In the genomic region with DNA sequence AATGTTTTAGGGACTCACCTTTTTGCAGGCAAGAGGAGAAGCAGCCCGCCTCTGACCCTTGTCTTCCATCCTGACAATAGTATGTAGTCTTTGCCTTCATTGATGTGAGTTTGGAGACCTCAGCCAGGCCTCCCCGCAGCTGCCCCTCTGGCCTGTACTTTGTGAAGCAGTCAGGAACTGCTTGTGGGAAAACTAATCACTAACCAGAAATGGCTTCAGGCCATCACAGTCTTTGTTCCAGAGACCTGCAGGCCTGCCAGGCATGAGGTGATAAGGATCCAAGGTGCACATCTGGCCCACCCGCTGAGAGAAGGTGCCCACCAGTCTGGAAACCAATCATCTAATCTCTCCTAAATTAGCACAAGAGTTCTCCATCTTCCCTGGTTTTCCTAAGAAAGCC, we compare ENCODE assay signal across 18 mouse cellular contexts. TPM values are rescaled to one million over a fixed set of nuclear protein-coding genes. Genes with fewer than 3 reads are reported as not detected.
DNase-seq lines count a peak whose midpoint lies in the region; ATAC-seq and TF ChIP-seq lines count a peak whose summit lies in the region.
"Had no signal": no experiment of that assay in that cellular context is flagged by ENCODE, and none has a peak within 500 bp of the region (broad histone marks: within the 10 kb centered on the region; RNA-seq: fewer than 3 reads in every experiment).

No protein-coding gene starts in this region.

- no peak for TF ChIP-seq EP300 in heart, adult 2 months (IDR thresholded peaks at IDR 0.05; ENCODE audit: insufficient read depth, low read depth, low read length)
- no peak for TF ChIP-seq EP300 in stomach, postnatal 0 days (optimal IDR thresholded peaks at IDR 0.05)

- H3K4me2 ChIP-seq in liver, embryonic 11.5 days, result peak overlapping the region; percentile 11
- no peak overlapping the region for H3K4me2 ChIP-seq in stomach, postnatal 0 days (replicated peaks; ENCODE audit: low read depth)
- H3K4me2 ChIP-seq: embryonic facial prominence, embryonic 12.5 days; hindbrain, embryonic 15.5 days; midbrain, embryonic 13.5 days; neural tube, embryonic 12.5 days had no signal

- H3K9ac ChIP-seq in heart, adult 2 months (ENCODE audit: low read depth, low read length), result no peak overlapping the region
- peak overlapping the region; percentile 5; the same call in 1 of the 2 replicates for H3K9ac ChIP-seq in liver, embryonic 11.5 days (ENCODE audit: low read depth, low read length)
- H3K9ac ChIP-seq in stomach, postnatal 0 days (ENCODE audit: low read length), result no peak overlapping the region
- H3K9ac ChIP-seq: embryonic facial prominence, embryonic 12.5 days; hindbrain, embryonic 15.5 days; midbrain, embryonic 13.5 days; neural tube, embryonic 12.5 days had no signal

- no peak overlapping the region for H3K4me3 ChIP-seq in heart, embryonic 10.5 days
- no peak overlapping the region for H3K4me3 ChIP-seq in heart, adult 2 months
- peak overlapping the region; percentile 59 for H3K4me3 ChIP-seq in megakaryocyte, embryonic 14.5 days (replicated peaks)
- H3K4me3 ChIP-seq in liver, embryonic 11.5 days (ENCODE audit: low read depth, low read length), result no peak overlapping the region
- H3K4me3 ChIP-seq in stomach, postnatal 0 days (ENCODE audit: low read depth, low read length), result no peak overlapping the region
- H3K4me3 ChIP-seq: embryonic facial prominence, embryonic 12.5 days; hindbrain, embryonic 15.5 days; limb, embryonic 10.5 days; midbrain, embryonic 13.5 days; neural tube, embryonic 12.5 days had no signal

- ATAC-seq in megakaryocyte, adult 5-6 weeks (ENCODE audit: poor library complexity, severe bottlenecking), result no peak
- ATAC-seq in liver, embryonic 11.5 days (replicated peaks; ENCODE audit: low FRiP score), result no peak
- ATAC-seq in stomach, postnatal 0 days (ENCODE audit: low FRiP score, low TSS enrichment), result 0 out of 2 replicates have a peak, but pooled peaks have one; percentile 6
- ATAC-seq: lung, postnatal 0 days; midbrain, embryonic 13.5 days had no signal

- DNase-seq in heart, embryonic 10.5 days (ENCODE audit: low spot score), result no peak
- no peak for DNase-seq in heart, adult 2 months
- no peak for DNase-seq in liver, embryonic 11.5 days (ENCODE audit: low spot score)
- no peak for DNase-seq in stomach, postnatal 0 days (ENCODE audit: low spot score)
- DNase-seq in gastrocnemius, adult 18-20 months (ENCODE audit: low spot score), result no peak
- DNase-seq in spleen, postnatal 10 days (ENCODE audit: low spot score in 2 of 2), result no peak
- DNase-seq: adrenal gland, postnatal 25 days; cerebellum, adult 9-11 months; gastrocnemius, postnatal 36 days; right cerebral cortex, postnatal 14 days had no signal

- peak overlapping the region; percentile 65 for H3K27ac ChIP-seq in heart, embryonic 10.5 days
- H3K27ac ChIP-seq in heart, adult 2 months, result no peak overlapping the region
- no peak overlapping the region for H3K27ac ChIP-seq in liver, embryonic 11.5 days (ENCODE audit: low read depth, low read length)
- H3K27ac ChIP-seq in stomach, postnatal 0 days (replicated peaks), result no peak overlapping the region
- H3K27ac ChIP-seq: embryonic facial prominence, embryonic 12.5 days; hindbrain, embryonic 15.5 days; limb, embryonic 10.5 days; midbrain, embryonic 13.5 days; neural tube, embryonic 12.5 days had no signal

- intact Hi-C loops in heart, adult 2 months (cut with DNase I), result loop anchor here (2.0 kb wide), 1 partner anchor 35 kb away; no protein-coding TSS in a partner anchor

- H3K9me3 ChIP-seq in heart, embryonic 10.5 days, result no peaks in the 10 kb centered on the region
- H3K9me3 ChIP-seq in megakaryocyte, embryonic 14.5 days, result peaks cover 5% of the 10 kb centered on the region; the same call in 1 of the 2 replicates
- no peaks in the 10 kb centered on the region for H3K9me3 ChIP-seq in liver, embryonic 11.5 days (ENCODE audit: control insufficient read depth, low read length)
- no peaks in the 10 kb centered on the region for H3K9me3 ChIP-seq in stomach, postnatal 0 days (ENCODE audit: control insufficient read depth, low read length)
- H3K9me3 ChIP-seq: embryonic facial prominence, embryonic 12.5 days; hindbrain, embryonic 15.5 days; limb, embryonic 10.5 days; midbrain, embryonic 13.5 days; neural tube, embryonic 12.5 days had no signal

- H3K36me3 ChIP-seq in heart, embryonic 10.5 days, result no peaks in the 10 kb centered on the region
- no peaks in the 10 kb centered on the region for H3K36me3 ChIP-seq in heart, adult 2 months (ENCODE audit: control insufficient read depth, insufficient read depth, low read length)
- no peaks in the 10 kb centered on the region for H3K36me3 ChIP-seq in megakaryocyte, embryonic 14.5 days (replicated peaks; ENCODE audit: low read length)
- H3K36me3 ChIP-seq in liver, embryonic 11.5 days (ENCODE audit: control insufficient read depth, insufficient read depth, low read length), result no peaks in the 10 kb centered on the region
- H3K36me3 ChIP-seq in stomach, postnatal 0 days (ENCODE audit: control insufficient read depth, insufficient read depth, low read length), result no peaks in the 10 kb centered on the region
- H3K36me3 ChIP-seq: embryonic facial prominence, embryonic 12.5 days; hindbrain, embryonic 15.5 days; limb, embryonic 10.5 days; midbrain, embryonic 13.5 days; neural tube, embryonic 12.5 days had no signal

- H3K27me3 ChIP-seq in heart, embryonic 10.5 days (ENCODE audit: insufficient read depth, poor library complexity, severe bottlenecking), result no peaks in the 10 kb centered on the region
- H3K27me3 ChIP-seq in heart, adult 2 months (ENCODE audit: control insufficient read depth, insufficient read depth, low read length), result no peaks in the 10 kb centered on the region
- no peaks in the 10 kb centered on the region for H3K27me3 ChIP-seq in megakaryocyte, embryonic 14.5 days (replicated peaks)
- H3K27me3 ChIP-seq in liver, embryonic 11.5 days (replicated peaks; ENCODE audit: control insufficient read depth, insufficient read depth, low read length), result no peaks in the 10 kb centered on the region
- no peaks in the 10 kb centered on the region for H3K27me3 ChIP-seq in stomach, postnatal 0 days (ENCODE audit: control insufficient read depth, insufficient read depth, low read length)
- H3K27me3 ChIP-seq: embryonic facial prominence, embryonic 12.5 days; hindbrain, embryonic 15.5 days; midbrain, embryonic 13.5 days; neural tube, embryonic 12.5 days had no signal

- WGBS in heart, embryonic 10.5 days, result 69% methylated on average over 3 of the region's 3 CpGs
- WGBS in heart, adult 2 months, result 66% methylated on average over 3 of the region's 3 CpGs
- WGBS in liver, embryonic 11.5 days, result 64% methylated on average over 3 of the region's 3 CpGs
- WGBS in stomach, postnatal 0 days, result 82% methylated on average over 3 of the region's 3 CpGs

- no peaks in the 10 kb centered on the region for H3K79me2 ChIP-seq in heart, adult 2 months (replicated peaks; ENCODE audit: control insufficient read depth, insufficient read depth, low read length)

- TF ChIP-seq POLR2A in heart, adult 2 months (IDR thresholded peaks at IDR 0.05; ENCODE audit: insufficient read depth, low read depth, low read length), result no peak

- H3K4me1 ChIP-seq in heart, embryonic 10.5 days, result peaks cover 18% of the 10 kb centered on the region
- H3K4me1 ChIP-seq in heart, adult 2 months (ENCODE audit: control insufficient read depth, insufficient read depth, low read length), result peaks cover 4% of the 10 kb centered on the region
- H3K4me1 ChIP-seq in megakaryocyte, embryonic 14.5 days, result peaks cover 57% of the 10 kb centered on the region
- peaks cover 18% of the 10 kb centered on the region for H3K4me1 ChIP-seq in liver, embryonic 11.5 days (replicated peaks; ENCODE audit: control insufficient read depth, insufficient read depth, low read length)
- H3K4me1 ChIP-seq in stomach, postnatal 0 days (replicated peaks; ENCODE audit: control insufficient read depth, insufficient read depth), result no peaks in the 10 kb centered on the region
- H3K4me1 ChIP-seq: embryonic facial prominence, embryonic 12.5 days; hindbrain, embryonic 15.5 days; midbrain, embryonic 13.5 days; neural tube, embryonic 12.5 days had no signal

- TF ChIP-seq CTCF in heart, adult 2 months (IDR thresholded peaks at IDR 0.05), result no peak
- no peak for TF ChIP-seq CTCF in stomach, postnatal 0 days (IDR thresholded peaks at IDR 0.05; ENCODE audit: low read depth)

RNA-seq across cellular contexts. Expression of a gene that starts 36.7 kb away (rescaled TPM):
- polyA plus RNA-seq in heart, embryonic 10.5 days (2016; fragmentation: Nextera tagmentation; extraction: Ambion mirVana), result 2,048 and 2,274 TPM in 2 replicates
- total RNA-seq in heart, adult 2 months (2021), result 100 to 1,000 TPM in 1 of 2 experiments, 10 to 100 TPM in 1; 92.3 to 109 TPM
- polyA plus RNA-seq in heart, adult 2 months (2012; rRNA removed), result 23.1 and 59.6 TPM in 2 replicates
- 89.8 and 993 TPM in 2 replicates for polyA plus RNA-seq in megakaryocyte, embryonic 14.5 days (2012; ENCODE audit: insufficient read depth, low replicate concordance)
- total RNA-seq in megakaryocyte, adult 5-6 weeks (2015), result 1,486 and 1,526 TPM in 2 replicates
- 700 and 725 TPM in 2 replicates for total RNA-seq in megakaryocyte, adult 5-6 weeks (2017)
- polyA plus RNA-seq in liver, embryonic 11.5 days (2014; fragmentation: Nextera tagmentation; extraction: Ambion mirVana), result 1,890 and 1,897 TPM in 2 replicates
- polyA plus RNA-seq in stomach, postnatal 0 days (2015; fragmentation: Nextera tagmentation; extraction: Ambion mirVana), result 762 and 782 TPM in 2 replicates
- 10 to 100 TPM; 36.3 to 50.4 TPM for total RNA-seq in gastrocnemius, adult 18-20 months (2021)

RNA-seq across cellular contexts. Expression of a gene that starts 44.2 kb away (rescaled TPM):
- polyA plus RNA-seq in heart, embryonic 10.5 days (2016; fragmentation: Nextera tagmentation; extraction: Ambion mirVana), result 31.1 and 39.9 TPM in 2 replicates
- 1 to 10 TPM; 4.4 to 4.8 TPM for total RNA-seq in heart, adult 2 months (2021)
- polyA plus RNA-seq in heart, adult 2 months (2012; rRNA removed), result 5.9 and 7.1 TPM in 2 replicates
- polyA plus RNA-seq in megakaryocyte, embryonic 14.5 days (2012; ENCODE audit: insufficient read depth, low replicate concordance), result 35.6 and 41.3 TPM in 2 replicates
- 109 and 112 TPM in 2 replicates for total RNA-seq in megakaryocyte, adult 5-6 weeks (2015)
- total RNA-seq in megakaryocyte, adult 5-6 weeks (2017), result 156 and 160 TPM in 2 replicates
- 66.5 and 74.7 TPM in 2 replicates for polyA plus RNA-seq in liver, embryonic 11.5 days (2014; fragmentation: Nextera tagmentation; extraction: Ambion mirVana)
- 45.5 and 46.0 TPM in 2 replicates for polyA plus RNA-seq in stomach, postnatal 0 days (2015; fragmentation: Nextera tagmentation; extraction: Ambion mirVana)
- total RNA-seq in gastrocnemius, adult 18-20 months (2021), result 1 to 10 TPM; 4.8 to 5.0 TPM
